ENCODE assay signal across 22 mouse cellular contexts in the genomic region with DNA sequence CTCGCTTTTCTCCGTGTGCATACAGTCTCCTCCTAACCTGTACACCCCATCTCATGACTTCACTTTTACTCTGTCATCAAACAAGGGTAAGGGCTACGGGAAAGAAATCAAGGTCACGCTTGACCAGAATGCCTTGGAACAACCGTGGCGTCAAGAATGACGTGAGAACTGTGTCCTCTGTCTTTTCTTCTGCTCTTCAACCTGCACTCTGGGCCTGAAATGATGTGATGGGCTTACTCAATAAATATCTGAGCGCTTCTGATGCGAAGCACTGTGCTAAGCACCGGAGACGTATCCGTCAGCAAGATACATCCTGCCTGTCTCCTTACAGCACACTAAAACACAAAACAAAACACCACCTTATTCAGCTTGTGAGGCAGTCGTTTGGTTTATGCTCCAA.
DNase-seq lines count a peak whose midpoint lies in the region; ATAC-seq and TF ChIP-seq lines count a peak whose summit lies in the region.
"Had no signal": no experiment of that assay in that cellular context is flagged by ENCODE, and none has a peak within 500 bp of the region (broad histone marks: within the 10 kb centered on the region; RNA-seq: fewer than 3 reads in every experiment).

No protein-coding gene starts in this region.

- peaks cover 4% of the 10 kb centered on the region; the same call in 1 of the 2 replicates for H3K4me1 ChIP-seq in heart, embryonic 11.5 days (ENCODE audit: control insufficient read depth, insufficient read depth, low read length)
- peaks cover 29% of the 10 kb centered on the region for H3K4me1 ChIP-seq in liver, adult 2 months (ENCODE audit: control insufficient read depth, insufficient read depth, low read length)

- WGBS in heart, embryonic 11.5 days (ENCODE audit: insufficient replicate concordance) = 83% methylated on average over 13 of the region's 13 CpGs
- 73% methylated on average over 13 of the region's 13 CpGs for WGBS in liver, adult 2 months

- TF ChIP-seq CTCF in liver, adult 2 months (IDR thresholded peaks at IDR 0.05; ENCODE audit: low read depth, low read length) = no peak

- no peak overlapping the region for H3K9ac ChIP-seq in heart, embryonic 11.5 days (ENCODE audit: low read depth, low read length)
- no peak overlapping the region for H3K9ac ChIP-seq in liver, adult 2 months (ENCODE audit: low read depth, low read length)
- H3K9ac ChIP-seq: embryonic facial prominence, embryonic 15.5 days; heart, embryonic 13.5 days; hindbrain, embryonic 15.5 days had no signal

- H3K27me3 ChIP-seq in heart, embryonic 11.5 days (ENCODE audit: control insufficient read depth, insufficient read depth, low read length) = peaks cover 15% of the 10 kb centered on the region
- no peaks in the 10 kb centered on the region for H3K27me3 ChIP-seq in liver, adult 2 months (ENCODE audit: control insufficient read depth, insufficient read depth, low read length)
- H3K27me3 ChIP-seq: CH12.LX had no signal

- H3K4me2 ChIP-seq in heart, embryonic 11.5 days = no peak overlapping the region
- H3K4me2 ChIP-seq: embryonic facial prominence, embryonic 15.5 days; heart, embryonic 13.5 days; hindbrain, embryonic 15.5 days had no signal

- no peak for ATAC-seq in CD4-positive, CD25-positive, alpha-beta regulatory T cell, adult 4 months
- no peak for ATAC-seq in heart, embryonic 11.5 days (replicated peaks; ENCODE audit: insufficient number of reproducible peaks, low FRiP score, low TSS enrichment)
- ATAC-seq: forebrain, embryonic 14.5 days; inflammation-experienced regulatory T-cells, adult 6 months had no signal

- no peaks in the 10 kb centered on the region for H3K36me3 ChIP-seq in heart, embryonic 11.5 days (ENCODE audit: control insufficient read depth, insufficient read depth, low read length)
- H3K36me3 ChIP-seq in liver, adult 2 months (ENCODE audit: control insufficient read depth, insufficient read depth, low read length) = peaks cover 38% of the 10 kb centered on the region
- H3K36me3 ChIP-seq: embryonic facial prominence, embryonic 15.5 days; forebrain, embryonic 10.5 days; heart, embryonic 13.5 days; hindbrain, embryonic 15.5 days had no signal

- peak; percentile 31 for DNase-seq in CD4-positive, CD25-positive, alpha-beta regulatory T cell, adult 2 months (ENCODE audit: low read depth, low spot score)
- peak; percentile 78 for DNase-seq in heart, adult 11 months
- no peak for DNase-seq in liver, adult 2 months (ENCODE audit: extremely low read depth, low read depth, low spot score)
- DNase-seq in liver = no peak
- no peak for DNase-seq in heart, adult 8-10 months (ENCODE audit: low spot score)
- DNase-seq: adrenal gland, adult 8-10 months; adrenal gland, postnatal 36 days; cerebellum, adult 8-10 months; cerebellum, postnatal 36 days; embryo, embryonic 11 days; heart, adult 2 months; heart, postnatal 36 days had no signal

- no peak overlapping the region for H3K27ac ChIP-seq in heart, embryonic 11.5 days (ENCODE audit: low read depth, low read length)
- H3K27ac ChIP-seq in liver, adult 2 months (replicated peaks; ENCODE audit: insufficient read depth, low read depth, low read length) = 0 out of 2 replicates have a peak overlapping the region, but pooled peaks have one; percentile 14
- H3K27ac ChIP-seq: embryonic facial prominence, embryonic 15.5 days; forebrain, embryonic 10.5 days; heart, embryonic 13.5 days; hindbrain, embryonic 15.5 days had no signal

- no peak for TF ChIP-seq POLR2A in liver, adult 2 months (IDR thresholded peaks at IDR 0.05; ENCODE audit: extremely low read depth, insufficient read depth, low read length)

- H3K4me3 ChIP-seq in heart, embryonic 11.5 days (ENCODE audit: low read depth, low read length) = no peak overlapping the region
- H3K4me3 ChIP-seq in liver, adult 2 months (ENCODE audit: insufficient read depth, low read depth, low read length) = no peak overlapping the region
- H3K4me3 ChIP-seq: embryonic facial prominence, embryonic 15.5 days; erythroblast, embryonic 14.5 days; forebrain, embryonic 10.5 days; heart, adult 2 months; heart, embryonic 13.5 days; hindbrain, embryonic 15.5 days had no signal

- peaks cover 43% of the 10 kb centered on the region for H3K79me2 ChIP-seq in liver, adult 2 months (ENCODE audit: control insufficient read depth, insufficient read depth, low read length)

- no peaks in the 10 kb centered on the region for H3K9me3 ChIP-seq in heart, embryonic 11.5 days (replicated peaks; ENCODE audit: control insufficient read depth, low read length)
- H3K9me3 ChIP-seq: embryonic facial prominence, embryonic 15.5 days; forebrain, embryonic 10.5 days; heart, embryonic 13.5 days; hindbrain, embryonic 15.5 days had no signal

Comparison
In these comparisons a context has a peak if more than half of its experiments do, and no peak if none do; other contexts are left out.
1. DNase-seq: peak in CD4-positive, CD25-positive, alpha-beta regulatory T cell, adult 2 months (single experiment) and heart, adult 11 months (single experiment); none in liver, adult 2 months (single experiment), liver (single experiment) and heart, adult 8-10 months (single experiment).